Mouse (Mus musculus) liver, postnatal 0 days (tissue): Measurements from ENCODE around the gene C1qtnf9.

Experiments used
- CTCF ChIP-seq: sonication (generic); IDR thresholded peaks from 2 replicates; pipeline ENCODE4 v1.5.1; 2016; ENCODE audit warnings: antibody characterized with exemption, low read depth
- EP300 ChIP-seq: IDR thresholded peaks from 2 replicates; pipeline ENCODE4 v1.6.1; 2016; ENCODE audit warnings: antibody characterized with exemption, low read depth, mild to moderate bottlenecking

GRCm38 (mm10) chr14:60737202-60737611, 30.7 kb upstream of the C1qtnf9 start:
- TF ChIP-seq CTCF (no peak), EP300 (no peak)
